Mouse (Mus musculus) liver, embryonic 14.5 days (tissue): ENCODE measurements at regions not wholly inside any gene's neighbourhood (a gene's known extent, or its start where the extent isn't known, plus 50 kb on each side); places are given as distances from the start of the nearest gene placed in this dataset.

Experiments used
- CTCF ChIP-seq: IDR thresholded peaks from 2 replicates; pipeline ENCODE4 v1.5.1; 2016; ENCODE audit warnings: antibody characterized with exemption, low read depth, control low read depth
- EP300 ChIP-seq: IDR thresholded peaks from 2 replicates; pipeline ENCODE4 v1.6.1; 2016; ENCODE audit warnings: antibody characterized with exemption, low read depth

GRCm38 (mm10) chr15:37125823-37126222 lies 118.2 kb upstream of the Zfp706 start:
- TF ChIP-seq EP300 (no peak), CTCF (no peak)
